Mouse (Mus musculus): ENCODE results near the gene Cercam.

DNA sequence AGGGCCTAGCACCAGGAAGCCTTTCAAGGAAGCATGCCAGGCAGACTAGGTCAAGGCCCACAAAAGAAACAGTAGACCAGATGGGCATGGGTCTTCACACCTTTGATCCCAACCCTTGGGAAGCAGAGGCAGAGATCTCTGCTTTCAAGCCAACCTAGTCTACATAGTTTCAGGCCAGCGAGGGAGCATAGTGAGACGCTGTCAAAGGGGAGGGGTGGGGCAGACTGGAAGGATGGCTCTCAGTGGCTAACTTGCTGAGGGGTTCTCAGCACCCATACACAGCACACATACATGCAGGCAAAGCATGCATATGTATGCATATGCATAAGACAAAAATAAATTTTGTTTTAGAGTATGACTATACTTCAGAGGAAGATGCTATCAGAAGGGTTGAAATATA, 49.6 kb upstream of the Cercam start:
- TF ChIP-seq CTCF (IDR thresholded peaks at IDR 0.05; ENCODE audit: low read depth, low read length) (no peak), POLR2A (IDR thresholded peaks at IDR 0.05; ENCODE audit: borderline replicate concordance, low read depth, low read length) (no peak)
